Mouse (Mus musculus): Measurements from ENCODE around the gene Orai2. TPM values are rescaled to one million over a fixed set of nuclear protein-coding genes. Genes with fewer than 3 reads are reported as not detected.

The Orai2 gene
- polyA plus RNA-seq, 1 experiment from 2014 or later = 2.7 TPM

DNA sequence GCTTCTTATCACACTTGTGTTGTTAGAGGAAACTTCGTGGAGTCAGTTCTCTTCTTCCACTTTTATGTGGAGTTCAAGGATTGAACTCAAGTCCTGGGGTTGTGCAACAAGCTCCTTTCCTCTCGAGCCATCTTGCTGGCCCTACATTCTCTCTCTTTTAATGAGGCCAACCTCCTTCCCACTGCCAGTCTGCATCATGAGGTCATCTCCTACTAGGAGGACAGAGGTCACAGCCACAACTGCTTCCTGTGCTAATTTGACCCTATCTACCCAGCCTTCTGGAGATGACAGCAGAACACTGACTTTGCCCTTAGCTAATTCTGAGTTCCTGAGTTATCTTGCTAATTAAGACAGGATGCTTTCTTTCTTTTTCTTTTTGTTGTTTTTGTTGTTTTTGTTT, 62.0 kb downstream of the Orai2 start:
- H3K27ac ChIP-seq (ENCODE audit: low read depth, low read length) = no peak overlapping the region
- H3K9me3 ChIP-seq (replicated peaks; ENCODE audit: control insufficient read depth, low read length) = no peaks in the 10 kb centered on the region; the same call in 1 of the 2 replicates
- no peak overlapping the region for H3K4me3 ChIP-seq (ENCODE audit: low read depth, low read length)
- 46% methylated on average over 2 of the region's 2 CpGs for WGBS (ENCODE audit: insufficient replicate concordance)
- H3K9ac ChIP-seq (ENCODE audit: low read depth, low read length) = no peak overlapping the region
- H3K4me1 ChIP-seq (ENCODE audit: control insufficient read depth, insufficient read depth, low read length) = no peaks in the 10 kb centered on the region
- ATAC-seq (replicated peaks; ENCODE audit: insufficient number of reproducible peaks, low FRiP score, low TSS enrichment) = no peak
- H3K36me3 ChIP-seq (ENCODE audit: control insufficient read depth, insufficient read depth, low read length) = no peaks in the 10 kb centered on the region
- 0 out of 2 replicates have a peak, but pooled peaks cover 4% of the 10 kb centered on the region for H3K27me3 ChIP-seq (ENCODE audit: control insufficient read depth, insufficient read depth, low read length)
- H3K4me2 ChIP-seq = no peak overlapping the region

DNA sequence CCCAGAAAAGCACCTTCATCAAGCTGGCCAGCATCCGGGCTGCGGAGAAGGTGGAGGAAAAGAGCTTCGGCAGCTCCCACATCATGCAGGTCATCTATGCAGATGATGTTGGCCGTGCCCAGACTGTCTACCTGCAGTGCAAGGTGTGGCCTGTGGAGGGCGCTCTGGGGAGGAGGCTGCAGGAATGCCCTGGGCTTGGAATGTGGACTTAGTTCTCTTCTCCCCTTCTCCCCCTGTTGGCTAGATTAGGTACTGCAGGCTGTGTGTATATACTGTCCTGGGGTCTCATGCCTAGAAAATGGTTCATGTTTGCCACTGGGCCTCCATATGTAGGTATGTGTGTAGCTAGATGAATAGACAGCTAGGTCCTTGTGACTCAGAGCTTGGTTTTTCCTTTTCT, 66.0 kb downstream of the Orai2 start:
- Histone ChIP-seq H3K4me2 (no peak overlapping the region), H3K9ac (ENCODE audit: low read depth, low read length) (no peak overlapping the region), H3K4me1 (ENCODE audit: control insufficient read depth, insufficient read depth, low read length) (no peaks in the 10 kb centered on the region), H3K27ac (ENCODE audit: low read depth, low read length) (no peak overlapping the region), H3K27me3 (ENCODE audit: control insufficient read depth, insufficient read depth, low read length) (peaks cover 15% of the 10 kb centered on the region), H3K4me3 (ENCODE audit: low read depth, low read length) (no peak overlapping the region), H3K36me3 (ENCODE audit: control insufficient read depth, insufficient read depth, low read length) (no peaks in the 10 kb centered on the region), H3K9me3 (replicated peaks; ENCODE audit: control insufficient read depth, low read length) (no peaks in the 10 kb centered on the region; the same call in 1 of the 2 replicates)
- WGBS (ENCODE audit: insufficient replicate concordance) = 83% methylated on average over 5 of the region's 5 CpGs
- ATAC-seq (replicated peaks; ENCODE audit: insufficient number of reproducible peaks, low FRiP score, low TSS enrichment) = no peak

DNA sequence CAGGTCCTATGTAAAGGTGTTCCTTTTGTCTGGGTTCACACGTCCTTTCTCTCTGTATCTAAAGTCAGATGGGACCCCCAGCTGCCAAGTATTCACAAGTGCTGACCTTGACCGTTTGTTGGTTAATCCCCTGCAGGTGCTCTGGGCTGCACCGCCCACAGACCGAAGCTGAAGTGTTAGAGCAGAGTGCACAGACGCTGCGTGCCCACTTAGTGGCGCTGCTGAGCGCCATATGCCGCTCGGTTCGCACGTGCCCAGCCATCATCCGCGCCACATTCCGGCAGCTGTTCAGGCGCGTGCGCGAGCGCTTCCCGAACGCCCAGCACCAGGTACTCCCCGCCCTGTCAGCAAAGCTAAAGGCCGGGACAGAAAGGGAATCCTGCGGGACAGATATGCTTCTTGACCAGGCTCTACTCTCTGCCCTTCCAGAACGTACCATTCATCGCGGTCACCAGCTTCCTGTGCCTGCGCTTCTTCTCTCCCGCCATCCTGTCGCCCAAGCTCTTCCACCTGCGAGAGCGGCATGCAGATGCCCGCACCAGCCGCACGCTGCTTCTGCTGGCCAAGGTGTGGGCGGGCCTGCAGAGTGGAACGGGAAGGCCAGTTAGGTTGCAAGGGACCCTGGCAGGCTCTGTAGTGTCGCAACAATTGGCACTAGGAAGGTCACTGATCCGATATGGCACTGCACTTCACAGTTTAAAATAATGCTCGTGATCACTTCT, 68.3 kb downstream of the Orai2 start:
- peak overlapping the region; percentile 63 for H3K4me2 ChIP-seq
- peak; percentile 58 for ATAC-seq (replicated peaks; ENCODE audit: insufficient number of reproducible peaks, low FRiP score, low TSS enrichment)
- WGBS (ENCODE audit: insufficient replicate concordance) = 8% methylated on average over 41 of the region's 41 CpGs
- H3K36me3 ChIP-seq (ENCODE audit: control insufficient read depth, insufficient read depth, low read length) = no peaks in the 10 kb centered on the region
- no peak overlapping the region for H3K9ac ChIP-seq (ENCODE audit: low read depth, low read length)
- no peaks in the 10 kb centered on the region for H3K4me1 ChIP-seq (ENCODE audit: control insufficient read depth, insufficient read depth, low read length)
- peak overlapping the region; percentile 22 for H3K4me3 ChIP-seq (ENCODE audit: low read depth, low read length)
- H3K9me3 ChIP-seq (replicated peaks; ENCODE audit: control insufficient read depth, low read length) = no peaks in the 10 kb centered on the region; the same call in 1 of the 2 replicates
- H3K27me3 ChIP-seq (ENCODE audit: control insufficient read depth, insufficient read depth, low read length) = peaks cover 15% of the 10 kb centered on the region
- H3K27ac ChIP-seq (ENCODE audit: low read depth, low read length) = no peak overlapping the region

DNA sequence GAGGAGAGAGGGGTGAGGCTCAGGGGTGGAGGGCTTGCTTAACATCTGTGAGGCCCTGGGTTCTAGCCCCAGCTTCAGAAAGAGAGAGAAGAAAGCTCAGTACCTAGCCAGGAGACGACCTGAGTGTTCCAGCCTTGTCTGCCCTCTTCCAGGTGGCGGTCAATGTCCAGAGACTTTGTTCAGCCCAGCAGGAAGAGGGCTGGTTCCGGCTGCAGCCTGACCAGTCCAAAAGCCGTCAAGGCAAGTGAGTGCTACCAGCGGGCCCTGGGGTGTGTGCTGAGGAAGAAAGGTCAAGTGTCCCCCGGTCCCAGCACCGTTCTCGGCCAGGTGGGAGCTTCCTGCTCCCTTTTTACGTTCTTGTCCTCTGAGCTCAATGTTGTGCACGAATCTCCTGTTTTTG, 72.0 kb downstream of the Orai2 start:
- no peak overlapping the region for H3K9ac ChIP-seq (ENCODE audit: low read depth, low read length)
- H3K27ac ChIP-seq (ENCODE audit: low read depth, low read length) = no peak overlapping the region
- WGBS (ENCODE audit: insufficient replicate concordance) = 73% methylated on average over 10 of the region's 10 CpGs
- no peaks in the 10 kb centered on the region for H3K4me1 ChIP-seq (ENCODE audit: control insufficient read depth, insufficient read depth, low read length)
- H3K36me3 ChIP-seq (ENCODE audit: control insufficient read depth, insufficient read depth, low read length) = no peaks in the 10 kb centered on the region
- H3K27me3 ChIP-seq (ENCODE audit: control insufficient read depth, insufficient read depth, low read length) = peaks cover 11% of the 10 kb centered on the region
- H3K4me3 ChIP-seq (ENCODE audit: low read depth, low read length) = no peak overlapping the region
- H3K4me2 ChIP-seq = no peak overlapping the region
- no peak for ATAC-seq (replicated peaks; ENCODE audit: insufficient number of reproducible peaks, low FRiP score, low TSS enrichment)
- no peaks in the 10 kb centered on the region for H3K9me3 ChIP-seq (replicated peaks; ENCODE audit: control insufficient read depth, low read length)

Small RNA genes lying within 50 kb of the gene (microRNA-seq; reads per million reads assigned to microRNA genes)
- not detected for gene Mir7035 (ENCODE audit: borderline number of aligned reads)

Other genes starting within 250 kb of the Orai2 start
- 103 and 108 TPM in 2 replicates for gene Ywhag, start 236.1 kb downstream of the Orai2 start, polyA plus RNA-seq (2014; fragmentation: Nextera tagmentation; extraction: Ambion mirVana)
- gene Ssc4d, start 196.2 kb downstream of the Orai2 start, polyA plus RNA-seq (2014; fragmentation: Nextera tagmentation; extraction: Ambion mirVana) = 0.93 and 2.3 TPM in 2 replicates
- gene Zp3, start 190.6 kb downstream of the Orai2 start, polyA plus RNA-seq (2014; fragmentation: Nextera tagmentation; extraction: Ambion mirVana) = 0.16 TPM in 1 of 2 replicates, not detected in the other
- gene Dtx2, start 175.9 kb downstream of the Orai2 start, polyA plus RNA-seq (2014; fragmentation: Nextera tagmentation; extraction: Ambion mirVana) = 24.7 and 27.2 TPM in 2 replicates
- 68.7 and 69.3 TPM in 2 replicates for gene Upk3b, start 132.2 kb downstream of the Orai2 start, polyA plus RNA-seq (2014; fragmentation: Nextera tagmentation; extraction: Ambion mirVana)
- gene Upk3bl, start 116.2 kb downstream of the Orai2 start, polyA plus RNA-seq (2014; fragmentation: Nextera tagmentation; extraction: Ambion mirVana) = 0.37 TPM in 1 of 2 replicates, not detected in the other
- 0.39 and 0.96 TPM in 2 replicates for gene Rasa4, start 86.8 kb downstream of the Orai2 start, polyA plus RNA-seq (2014; fragmentation: Nextera tagmentation; extraction: Ambion mirVana)
- gene Polr2j, start 54.1 kb downstream of the Orai2 start, polyA plus RNA-seq (2014; fragmentation: Nextera tagmentation; extraction: Ambion mirVana) = 164 and 178 TPM in 2 replicates
- 21.7 and 22.6 TPM in 2 replicates for gene Lrwd1, start 34.6 kb downstream of the Orai2 start, polyA plus RNA-seq (2014; fragmentation: Nextera tagmentation; extraction: Ambion mirVana)
- 15.8 and 16.7 TPM in 2 replicates for gene Alkbh4, start 34.6 kb downstream of the Orai2 start, polyA plus RNA-seq (2014; fragmentation: Nextera tagmentation; extraction: Ambion mirVana)
- gene Prkrip1, start 28.2 kb upstream of the Orai2 start, polyA plus RNA-seq (2014; fragmentation: Nextera tagmentation; extraction: Ambion mirVana) = 50.3 and 52.6 TPM in 2 replicates
- 0.72 and 1.2 TPM in 2 replicates for gene Sh2b2, start 75.8 kb upstream of the Orai2 start, polyA plus RNA-seq (2014; fragmentation: Nextera tagmentation; extraction: Ambion mirVana)

Measured in heart, embryonic 11.5 days (tissue).